Mouse (Mus musculus) testis, adult 2 months (tissue): ENCODE data around the gene Vtn. TPM values are rescaled to one million over a fixed set of nuclear protein-coding genes. Genes with fewer than 3 reads are reported as not detected.

Experiments used
- H3K27ac ChIP-seq: fragments of 200-500 bp; 2 replicates; pipeline ENCODE4 v1.5.1; 2012; ENCODE audit warnings: low read depth, low read length; ENCODE audit not compliant: control insufficient read depth, insufficient read depth
- H3K27me3 ChIP-seq: fragments of 200-500 bp; 2 replicates; pipeline ENCODE4 v1.6.1; 2012; ENCODE audit warnings: mild to moderate bottlenecking, low read length, moderate library complexity; ENCODE audit not compliant: control insufficient read depth, insufficient read depth
- H3K36me3 ChIP-seq: fragments of 200-500 bp; 2 replicates; pipeline ENCODE4 v1.6.1; 2012; ENCODE audit warnings: mild to moderate bottlenecking, low read length; ENCODE audit not compliant: control insufficient read depth, insufficient read depth
- H3K4me1 ChIP-seq: fragments of 200-500 bp; 2 replicates; pipeline ENCODE4 v1.6.1; 2012; ENCODE audit warnings: low read length; ENCODE audit not compliant: control insufficient read depth, insufficient read depth
- H3K4me3 ChIP-seq: fragments of 200-500 bp; 2 replicates; pipeline ENCODE4 v1.5.1; 2012; ENCODE audit warnings: low read depth, mild to moderate bottlenecking, low read length, moderate library complexity, mixed read lengths; ENCODE audit not compliant: control insufficient read depth
- CTCF ChIP-seq: fragments of 200-500 bp; IDR thresholded peaks from 2 replicates; pipeline ENCODE4 v1.5.1; 2012; ENCODE audit warnings: low read depth, mild to moderate bottlenecking, inconsistent platforms, low read length, moderate library complexity; ENCODE audit not compliant: control insufficient read depth, insufficient read depth, insufficient replicate concordance
- POLR2A ChIP-seq: fragments of 200-500 bp; IDR thresholded peaks from 2 replicates; pipeline ENCODE4 v1.6.1; 2012; ENCODE audit warnings: low read depth, mild to moderate bottlenecking, inconsistent platforms, low read length, moderate library complexity; ENCODE audit not compliant: control insufficient read depth
- polyA plus RNA-seq: library from polyadenylated mRNA; depleted of rRNA; stranded (reverse); fragments of >200 nt; gene quantifications from 2 replicates; pipeline ENCODE4 v1.2.3, GENCODE M21; 2012

The Vtn gene
- polyA plus RNA-seq, 1 experiment: 0.78 TPM

GRCm38 (mm10) chr11:78462669-78463068, 36.2 kb upstream of the Vtn start:
- H3K36me3 ChIP-seq: no peaks in the 10 kb centered on the region
- peaks cover 18% of the 10 kb centered on the region for H3K4me1 ChIP-seq
- no peak overlapping the region for H3K4me3 ChIP-seq
- TF ChIP-seq CTCF: no peak
- TF ChIP-seq POLR2A: no peak
- H3K27ac ChIP-seq: no peak overlapping the region
- H3K27me3 ChIP-seq: no peaks in the 10 kb centered on the region

DNA sequence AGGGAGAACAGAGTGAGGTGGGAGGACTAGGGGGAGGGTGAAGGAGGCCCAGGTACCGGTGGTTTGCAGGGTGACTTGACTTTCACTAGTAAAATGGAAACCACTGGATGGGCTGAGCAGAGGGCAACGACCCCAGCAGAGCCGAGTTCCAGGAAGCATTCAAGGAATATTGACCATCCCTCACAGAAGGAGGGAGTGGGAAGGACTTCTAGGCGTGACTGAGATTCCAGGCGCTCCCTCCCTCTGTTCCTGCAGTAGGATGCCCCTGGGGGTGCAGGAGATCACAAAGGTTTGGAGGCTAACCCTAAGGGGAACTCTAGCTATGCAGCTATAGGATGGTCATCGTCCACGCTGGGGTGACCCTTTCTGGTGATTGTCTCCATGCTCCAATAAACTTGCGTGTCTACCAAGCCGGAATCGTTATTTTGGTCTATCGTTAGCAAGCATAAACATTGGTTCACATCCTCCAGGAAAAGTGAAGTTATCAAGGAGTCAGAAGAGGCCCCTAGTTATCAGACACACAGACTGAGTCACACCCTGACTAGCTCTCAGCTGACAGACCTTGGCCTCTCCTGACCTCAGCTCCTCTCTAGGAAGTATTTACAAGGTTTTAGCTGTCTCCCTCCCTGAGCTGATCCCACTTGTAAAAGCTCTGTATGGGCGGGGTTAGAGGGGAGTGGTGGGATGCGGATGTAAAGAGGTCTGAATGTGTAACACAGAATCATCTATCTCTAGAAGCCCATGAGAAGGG, 35.4 kb upstream of the Vtn start:
- Histone ChIP-seq H3K27ac (no peak overlapping the region), H3K4me3 (no peak overlapping the region), H3K27me3 (no peaks in the 10 kb centered on the region), H3K4me1 (peaks cover 18% of the 10 kb centered on the region), H3K36me3 (no peaks in the 10 kb centered on the region)
- no peak for TF ChIP-seq CTCF
- no peak for TF ChIP-seq POLR2A

DNA sequence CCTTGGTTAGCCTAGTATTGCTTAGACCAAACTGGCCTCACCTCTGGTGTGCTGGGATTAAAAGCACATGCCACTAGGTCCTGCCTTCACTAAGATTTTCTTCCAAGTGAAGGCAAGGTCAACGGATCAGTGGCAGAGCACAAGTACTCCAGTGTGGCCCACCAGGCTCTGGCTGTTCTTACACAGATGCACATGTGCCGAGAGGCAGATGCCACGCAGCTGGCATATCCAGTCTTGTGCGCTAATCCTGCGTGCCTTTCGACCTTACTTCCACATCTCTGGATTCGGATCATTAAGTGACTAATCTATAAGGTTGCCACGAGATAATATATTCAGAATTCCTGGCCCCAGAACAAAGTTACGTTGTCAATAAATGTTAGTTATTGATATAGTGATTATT, 33.8 kb upstream of the Vtn start:
- H3K4me1 ChIP-seq: peaks cover 15% of the 10 kb centered on the region
- H3K4me3 ChIP-seq: peak overlapping the region; percentile 77; the same call in 1 of the 2 replicates
- no peaks in the 10 kb centered on the region for H3K27me3 ChIP-seq
- no peak for TF ChIP-seq POLR2A
- TF ChIP-seq CTCF: no peak
- H3K27ac ChIP-seq: no peak overlapping the region
- no peaks in the 10 kb centered on the region for H3K36me3 ChIP-seq

- Histone ChIP-seq H3K36me3 (no peaks in the 10 kb centered on the region), H3K27ac (peak within 1 kb of the TSS; percentile 61), H3K27me3 (no peaks in the 10 kb centered on the region), H3K4me3 (peak within 1 kb of the TSS; percentile 77), H3K4me1 (peaks cover 15% of the 10 kb centered on the region)
- peak; percentile 54 for TF ChIP-seq POLR2A
- TF ChIP-seq CTCF: no peak
Measured at GRCm38 (mm10) chr11:78465568-78466180, 33.2 kb upstream of the Vtn start, which contains the start of gene Slc46a1. Slc46a1 (plus strand) TSS chr11:78465697.

DNA sequence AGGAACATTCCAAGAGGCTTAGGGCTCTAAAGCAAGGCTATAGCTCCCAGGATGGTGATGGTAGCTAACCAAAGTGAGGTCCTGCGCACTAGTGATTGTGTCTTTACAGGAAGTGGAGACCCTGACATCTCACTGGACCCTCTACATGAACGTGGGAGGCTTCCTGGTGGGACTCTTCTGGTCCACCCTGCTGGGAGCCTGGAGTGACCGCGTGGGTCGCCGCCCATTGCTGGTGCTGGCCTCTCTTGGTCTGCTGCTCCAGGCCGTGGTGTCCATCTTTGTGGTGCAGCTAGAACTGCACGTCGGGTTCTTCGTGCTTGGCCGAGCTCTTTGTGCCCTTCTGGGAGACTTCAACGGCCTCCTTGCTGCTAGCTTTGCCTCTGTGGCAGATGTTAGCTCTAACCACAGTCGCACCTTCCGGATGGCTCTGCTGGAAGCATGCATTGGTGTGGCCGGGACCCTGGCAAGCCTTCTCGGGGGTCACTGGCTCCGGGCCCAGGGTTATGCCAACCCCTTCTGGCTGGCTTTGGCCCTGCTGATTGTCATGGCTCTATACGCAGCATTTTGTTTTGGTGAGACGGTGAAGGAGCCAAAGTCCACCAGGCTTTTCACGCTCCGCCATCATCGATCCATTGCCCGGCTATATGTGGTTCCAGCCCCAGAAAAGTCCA, 32.5 kb upstream of the Vtn start:
- Histone ChIP-seq H3K4me3 (peak overlapping the region; percentile 77), H3K27me3 (no peaks in the 10 kb centered on the region), H3K27ac (peak overlapping the region; percentile 61), H3K4me1 (peaks cover 15% of the 10 kb centered on the region), H3K36me3 (no peaks in the 10 kb centered on the region)
- no peak for TF ChIP-seq POLR2A

DNA sequence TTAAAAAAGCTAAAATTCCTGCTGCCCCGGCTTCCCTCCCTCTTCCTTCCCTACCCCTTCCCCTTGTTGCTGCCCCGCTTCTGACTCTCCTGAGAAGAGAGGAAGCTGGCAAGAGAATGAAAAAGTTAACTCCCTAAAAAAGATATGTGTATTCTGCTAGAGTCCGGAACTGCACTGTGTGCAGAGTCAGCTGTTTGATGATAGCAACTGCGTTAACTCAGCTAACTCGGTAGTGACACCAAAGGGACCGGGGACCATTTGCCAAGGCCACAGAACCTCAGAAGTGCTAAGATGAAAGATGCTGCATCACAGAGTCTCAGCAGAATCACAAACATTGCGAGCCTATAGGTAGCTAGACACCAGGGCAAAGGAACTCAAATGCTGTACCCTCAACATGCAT, 31.4 kb upstream of the Vtn start:
- Histone ChIP-seq H3K4me3 (no peak overlapping the region), H3K27ac (no peak overlapping the region), H3K27me3 (no peaks in the 10 kb centered on the region), H3K4me1 (peaks cover 15% of the 10 kb centered on the region), H3K36me3 (no peaks in the 10 kb centered on the region)
- no peak for TF ChIP-seq CTCF
- TF ChIP-seq POLR2A: no peak

DNA sequence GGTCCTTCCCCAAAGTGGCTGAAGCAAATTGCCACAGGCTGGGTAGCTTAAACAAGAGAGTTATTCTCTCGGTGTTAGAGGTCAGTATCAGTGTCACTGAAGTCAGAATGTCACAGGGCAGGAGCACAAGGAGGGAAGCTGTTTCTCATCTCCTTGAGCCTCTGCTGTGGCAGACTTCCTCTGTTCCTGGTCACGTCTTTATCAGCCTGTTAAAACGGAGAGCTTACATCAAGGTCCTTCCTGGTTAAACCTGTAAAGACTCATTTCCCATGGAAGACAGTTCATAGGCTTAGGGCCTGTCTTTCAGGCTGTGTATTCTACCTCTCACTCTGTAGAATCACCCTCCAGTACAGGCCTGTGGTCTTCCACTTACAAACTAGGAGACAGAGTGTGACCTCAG, 31.0 kb upstream of the Vtn start:
- no peak overlapping the region for H3K27ac ChIP-seq
- H3K27me3 ChIP-seq: no peaks in the 10 kb centered on the region
- H3K4me1 ChIP-seq: peaks cover 15% of the 10 kb centered on the region
- TF ChIP-seq CTCF: no peak
- no peak for TF ChIP-seq POLR2A
- no peak overlapping the region for H3K4me3 ChIP-seq
- H3K36me3 ChIP-seq: no peaks in the 10 kb centered on the region
